Mouse (Mus musculus): Measurements from ENCODE around the gene Mrpl9. TPM values are rescaled to one million over a fixed set of nuclear protein-coding genes. Genes with fewer than 3 reads are reported as not detected.

Mrpl9 gene
- polyA plus RNA-seq, 1 experiment from 2014 or later: 67.5 TPM

- Histone ChIP-seq H3K4me3 (no peak overlapping the region), H3K9ac (no peak overlapping the region), H3K36me3 (peaks cover 37% of the 10 kb centered on the region), H3K4me1 (peaks cover 77% of the 10 kb centered on the region), H3K27me3 (peaks cover 11% of the 10 kb centered on the region; the same call in 1 of the 2 replicates), H3K27ac (peak overlapping the region; percentile 93), H3K9me3 (replicated peaks) (no peaks in the 10 kb centered on the region), H3K4me2 (replicated peaks) (peak overlapping the region; percentile 82; the same call in 1 of the 2 replicates)
- 84% methylated on average over 17 of the region's 17 CpGs for WGBS
- ATAC-seq (ENCODE audit: low FRiP score): no peak
These were observed 39.8 kb downstream of the Mrpl9 start for GRCm38 (mm10) chr3:94482764-94483385.

DNA sequence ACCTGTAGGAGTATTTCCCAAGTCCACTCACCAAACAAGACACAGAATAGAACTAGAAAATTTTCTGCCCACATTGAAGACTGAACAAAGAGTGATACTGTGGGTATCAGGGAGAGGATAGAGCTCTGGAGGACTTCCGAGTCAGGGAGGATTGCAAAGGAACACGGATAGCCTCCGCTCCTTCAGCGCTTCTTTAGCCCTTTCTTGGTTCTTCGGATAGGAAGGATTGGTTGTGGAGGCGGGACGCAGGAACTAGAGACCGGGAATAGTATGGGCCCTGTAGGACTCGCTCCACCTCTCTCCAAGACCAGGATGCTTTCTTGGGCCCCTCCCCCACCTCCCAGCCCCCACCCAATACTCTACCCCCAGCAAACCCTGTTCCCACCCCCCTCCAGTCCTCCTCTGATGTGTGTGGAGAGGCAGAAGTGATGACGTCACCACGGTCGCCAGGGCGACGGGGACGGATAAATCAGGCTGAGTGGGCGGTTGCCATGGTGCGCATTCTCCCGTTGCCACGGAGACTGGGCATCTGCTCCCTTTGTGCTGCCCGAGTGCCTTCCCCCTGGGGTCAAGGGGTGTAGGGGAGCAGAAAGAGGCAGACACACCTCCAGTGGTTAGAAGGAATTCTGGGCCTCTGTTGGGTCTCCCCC, 40.8 kb downstream of the Mrpl9 start:
- H3K4me1 ChIP-seq: peaks cover 77% of the 10 kb centered on the region
- H3K27ac ChIP-seq: peak overlapping the region; percentile 93
- peak overlapping the region; percentile 45; the same call in 1 of the 2 replicates for H3K9ac ChIP-seq
- peak; percentile 94 for ATAC-seq (ENCODE audit: low FRiP score)
- H3K4me2 ChIP-seq (replicated peaks): peak overlapping the region; percentile 49
- peaks cover 8% of the 10 kb centered on the region; the same call in 1 of the 2 replicates for H3K27me3 ChIP-seq
- H3K4me3 ChIP-seq: peak overlapping the region; percentile 17
- peaks cover 46% of the 10 kb centered on the region for H3K36me3 ChIP-seq
- WGBS: 8% methylated on average over 20 of the region's 20 CpGs
- no peaks in the 10 kb centered on the region for H3K9me3 ChIP-seq (replicated peaks)

GRCm38 (mm10) chr3:94485922-94486321, 42.8 kb downstream of the Mrpl9 start:
- 74% methylated on average over 7 of the region's 7 CpGs for WGBS
- Histone ChIP-seq H3K9me3 (replicated peaks) (no peaks in the 10 kb centered on the region), H3K27me3 (no peaks in the 10 kb centered on the region; the same call in 1 of the 2 replicates), H3K9ac (no peak overlapping the region), H3K36me3 (peaks cover 61% of the 10 kb centered on the region), H3K4me3 (no peak overlapping the region), H3K27ac (0 out of 2 replicates have a peak overlapping the region, but pooled peaks have one; percentile 48), H3K4me1 (peaks cover 80% of the 10 kb centered on the region), H3K4me2 (replicated peaks) (no peak overlapping the region)
- ATAC-seq (ENCODE audit: low FRiP score): no peak

- WGBS: 76% methylated on average over 6 of the region's 6 CpGs
- Histone ChIP-seq H3K9me3 (replicated peaks) (no peaks in the 10 kb centered on the region), H3K4me2 (replicated peaks) (no peak overlapping the region), H3K9ac (peak overlapping the region; percentile 5; the same call in 1 of the 2 replicates), H3K4me1 (peaks cover 71% of the 10 kb centered on the region), H3K4me3 (no peak overlapping the region), H3K27ac (no peak overlapping the region), H3K27me3 (no peaks in the 10 kb centered on the region), H3K36me3 (peaks cover 67% of the 10 kb centered on the region)
- ATAC-seq (ENCODE audit: low FRiP score): no peak
These were observed 44.5 kb downstream of the Mrpl9 start for GRCm38 (mm10) chr3:94487581-94487980.

DNA sequence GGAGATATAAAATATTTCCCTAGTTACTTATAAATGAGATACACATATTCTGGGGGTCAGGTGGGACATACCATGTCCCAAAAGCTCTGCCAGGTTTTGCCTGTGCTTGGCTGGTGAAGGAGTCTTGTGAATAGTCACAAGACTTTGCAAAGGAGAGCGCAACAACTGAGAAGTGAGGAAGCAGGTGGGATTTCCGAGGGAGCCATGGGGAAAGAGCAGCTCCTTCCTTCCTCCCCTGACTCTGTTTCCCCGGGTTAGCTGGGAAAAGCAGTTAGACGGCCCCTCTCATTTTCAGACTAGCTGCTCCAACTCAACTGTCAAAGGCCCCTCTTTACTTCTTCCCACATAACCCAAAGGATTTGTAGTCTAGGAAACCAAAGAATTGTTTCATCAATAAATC, 54.0 kb downstream of the Mrpl9 start:
- no peak overlapping the region for H3K27ac ChIP-seq
- no peak overlapping the region for H3K9ac ChIP-seq
- no peak overlapping the region for H3K4me3 ChIP-seq
- H3K4me2 ChIP-seq (replicated peaks): no peak overlapping the region
- peaks cover 26% of the 10 kb centered on the region for H3K36me3 ChIP-seq
- H3K27me3 ChIP-seq: no peaks in the 10 kb centered on the region
- 79% methylated on average over 4 of the region's 4 CpGs for WGBS
- no peak for ATAC-seq (ENCODE audit: low FRiP score)
- H3K4me1 ChIP-seq: peaks cover 5% of the 10 kb centered on the region
- no peaks in the 10 kb centered on the region for H3K9me3 ChIP-seq (replicated peaks)

Other genes starting within 250 kb of the Mrpl9 start
- gene Gm5286, start 246.6 kb upstream of the Mrpl9 start, polyA plus RNA-seq (2016; fragmentation: Nextera tagmentation; extraction: Ambion mirVana): not detected in 2 replicates
- not detected in 2 replicates for gene Gm4778, start 179.3 kb upstream of the Mrpl9 start, polyA plus RNA-seq (2016; fragmentation: Nextera tagmentation; extraction: Ambion mirVana)
- gene Them4, start 133.2 kb upstream of the Mrpl9 start, polyA plus RNA-seq (2016; fragmentation: Nextera tagmentation; extraction: Ambion mirVana): 16.1 and 18.1 TPM in 2 replicates
- not detected in 2 replicates for gene Them5, start 101.2 kb upstream of the Mrpl9 start, polyA plus RNA-seq (2016; fragmentation: Nextera tagmentation; extraction: Ambion mirVana)
- gene C2cd4d, start 80.9 kb upstream of the Mrpl9 start, polyA plus RNA-seq (2016; fragmentation: Nextera tagmentation; extraction: Ambion mirVana): 2.4 and 2.5 TPM in 2 replicates
- gene Rorc, start 70.5 kb upstream of the Mrpl9 start, polyA plus RNA-seq (2016; fragmentation: Nextera tagmentation; extraction: Ambion mirVana): 0.76 and 0.82 TPM in 2 replicates
- gene Lingo4, start 44.8 kb upstream of the Mrpl9 start, polyA plus RNA-seq (2016; fragmentation: Nextera tagmentation; extraction: Ambion mirVana): 0.52 and 0.53 TPM in 2 replicates
- gene Tdrkh, start 30.0 kb upstream of the Mrpl9 start, polyA plus RNA-seq (2016; fragmentation: Nextera tagmentation; extraction: Ambion mirVana): 48.7 and 52.1 TPM in 2 replicates
- 0.77 and 1.0 TPM in 2 replicates for gene Oaz3, start 597 bp downstream of the Mrpl9 start, polyA plus RNA-seq (2016; fragmentation: Nextera tagmentation; extraction: Ambion mirVana)
- 196 and 207 TPM in 2 replicates for gene Celf3, start 35.0 kb downstream of the Mrpl9 start, polyA plus RNA-seq (2016; fragmentation: Nextera tagmentation; extraction: Ambion mirVana)
- gene Riiad1, start 37.0 kb downstream of the Mrpl9 start, polyA plus RNA-seq (2016; fragmentation: Nextera tagmentation; extraction: Ambion mirVana): 18.7 and 19.3 TPM in 2 replicates
- 68.7 and 73.3 TPM in 2 replicates for gene Snx27, start 139.4 kb downstream of the Mrpl9 start, polyA plus RNA-seq (2016; fragmentation: Nextera tagmentation; extraction: Ambion mirVana)
- not detected in 2 replicates for gene Gm10972, start 199.8 kb downstream of the Mrpl9 start, polyA plus RNA-seq (2016; fragmentation: Nextera tagmentation; extraction: Ambion mirVana)
- 2.9 and 4.1 TPM in 2 replicates for gene Tuft1, start 215.6 kb downstream of the Mrpl9 start, polyA plus RNA-seq (2016; fragmentation: Nextera tagmentation; extraction: Ambion mirVana)

Measured in hindbrain, embryonic 12.5 days (tissue).